9 mouse cellular contexts compared by ENCODE assay signal in the genomic region with DNA sequence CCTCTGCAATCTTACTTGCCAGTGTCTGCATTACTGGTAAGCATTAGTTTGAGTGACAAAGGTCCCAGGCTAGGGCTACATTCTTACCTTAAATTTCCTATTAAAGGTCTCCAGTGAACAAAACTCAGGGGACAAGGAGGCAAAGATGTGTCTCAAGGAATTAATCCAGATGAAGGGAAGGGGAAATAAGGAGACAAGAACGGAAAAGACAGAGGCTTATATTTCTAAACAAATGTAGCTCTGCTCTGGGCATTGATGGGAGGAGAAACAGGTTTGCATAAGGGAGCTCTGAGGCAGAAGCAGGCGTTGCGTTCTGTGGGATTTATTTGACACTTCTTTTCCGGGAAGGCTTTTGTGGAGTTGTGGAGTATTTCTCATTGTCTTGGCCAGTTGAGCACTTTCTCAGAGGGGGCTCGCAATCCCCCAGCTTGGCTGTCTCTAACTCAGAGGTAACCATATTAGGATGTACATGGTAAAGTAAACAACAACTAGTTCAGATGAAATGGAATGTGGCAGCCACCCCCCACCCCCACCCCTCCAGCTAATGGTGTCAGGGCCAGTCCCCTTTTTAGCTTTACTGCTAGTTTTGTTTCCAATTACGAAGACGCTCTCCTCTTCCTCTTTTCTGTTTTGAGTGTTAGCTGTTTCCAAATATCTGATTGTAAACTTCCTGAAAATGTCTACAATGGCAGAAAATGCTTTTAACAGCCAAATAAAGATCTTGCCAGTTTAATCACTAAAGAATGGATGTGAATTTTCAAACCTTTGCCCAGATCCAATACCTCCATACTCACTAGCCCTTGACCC.
DNase-seq lines count a peak whose midpoint lies in the region; ATAC-seq and TF ChIP-seq lines count a peak whose summit lies in the region.
"Had no signal": no experiment of that assay in that cellular context is flagged by ENCODE, and none has a peak within 500 bp of the region (broad histone marks: within the 10 kb centered on the region; RNA-seq: fewer than 3 reads in every experiment).

No protein-coding gene starts in this region.

- peak overlapping the region; percentile 96 for H3K27ac ChIP-seq in heart, embryonic 13.5 days (replicated peaks)
- peak overlapping the region; percentile 97 for H3K27ac ChIP-seq in MEL (ENCODE audit: control insufficient read depth, low read depth, low read length)
- peak overlapping the region; percentile 53; the same call in 1 of the 2 replicates for H3K27ac ChIP-seq in hindbrain, embryonic 12.5 days
- no peak overlapping the region for H3K27ac ChIP-seq in midbrain, embryonic 13.5 days
- H3K27ac ChIP-seq: embryonic facial prominence, embryonic 15.5 days had no signal

- intact Hi-C loops in heart, postnatal 25 days (cut with DNase I): loop anchor here (10.0 kb wide), 1 partner anchor 250 kb away; no protein-coding TSS in a partner anchor

- DNase-seq in heart, postnatal 25 days (ENCODE audit: low spot score): no peak
- peak; percentile 78 for DNase-seq in MEL (ENCODE audit: low read depth, low spot score)
- DNase-seq in adrenal gland, adult (ENCODE audit: inconsistent age in 2 of 2, low spot score in 1 of 2): no peak
- DNase-seq in spleen, postnatal 10 days (ENCODE audit: low spot score in 2 of 2): no peak
- DNase-seq in kidney, adult 11 months: no peak

- TF ChIP-seq EP300 in MEL (IDR thresholded peaks at IDR 0.05; ENCODE audit: low read depth in 1 of 2, low read length in 2 of 2): peak; percentile 69 to 70

- no peaks in the 10 kb centered on the region for H3K27me3 ChIP-seq in heart, embryonic 13.5 days (replicated peaks)
- H3K27me3 ChIP-seq in MEL (ENCODE audit: control insufficient read depth in 1 of 2, insufficient read depth in 2 of 2, low read length in 2 of 2): no peaks in the 10 kb centered on the region
- no peaks in the 10 kb centered on the region for H3K27me3 ChIP-seq in hindbrain, embryonic 12.5 days
- H3K27me3 ChIP-seq in midbrain, embryonic 13.5 days: no peaks in the 10 kb centered on the region

- peak overlapping the region; percentile 83 for H3K9ac ChIP-seq in heart, embryonic 13.5 days
- H3K9ac ChIP-seq in MEL (ENCODE audit: control insufficient read depth, low read depth, low read length, poor library complexity, severe bottlenecking): peak overlapping the region; percentile 58
- H3K9ac ChIP-seq in hindbrain, embryonic 12.5 days: no peak overlapping the region
- H3K9ac ChIP-seq in midbrain, embryonic 13.5 days (replicated peaks): no peak overlapping the region
- H3K9ac ChIP-seq: embryonic facial prominence, embryonic 15.5 days had no signal

- no peak for ATAC-seq in heart, embryonic 13.5 days (ENCODE audit: extremely low read depth, insufficient number of reproducible peaks, low FRiP score, low TSS enrichment)
- ATAC-seq in hindbrain, embryonic 12.5 days (ENCODE audit: low FRiP score): no peak
- ATAC-seq in midbrain, embryonic 13.5 days: no peak

- TF ChIP-seq RAD21 in MEL (IDR thresholded peaks at IDR 0.05; ENCODE audit: low read depth, low read length): no peak

- no peak for TF ChIP-seq CTCF in MEL (IDR thresholded peaks at IDR 0.05 in 2 of 3, conservative IDR thresholded peaks at IDR 0.05 in 1 of 3; ENCODE audit: control insufficient read depth in 1 of 3, insufficient read depth in 1 of 3, low read depth in 2 of 3, low read length in 3 of 3, poor library complexity in 1 of 3, severe bottlenecking in 1 of 3)

- H3K4me1 ChIP-seq in heart, embryonic 13.5 days: peaks cover 77% of the 10 kb centered on the region
- H3K4me1 ChIP-seq in MEL (ENCODE audit: control insufficient read depth in 1 of 2, insufficient read depth in 2 of 2, low read length in 2 of 2): peaks cover 15 to 31% of the 10 kb centered on the region in 2 experiments; a peak in 3 of 4 replicates
- peaks cover 60% of the 10 kb centered on the region for H3K4me1 ChIP-seq in hindbrain, embryonic 12.5 days
- H3K4me1 ChIP-seq in midbrain, embryonic 13.5 days (replicated peaks): peaks cover 78% of the 10 kb centered on the region

- H3K4me3 ChIP-seq in heart, embryonic 13.5 days: peak overlapping the region; percentile 56
- H3K4me3 ChIP-seq in MEL (ENCODE audit: control insufficient read depth in 1 of 2, insufficient read depth in 1 of 2, low read depth in 2 of 2, low read length in 2 of 2): peak overlapping the region; percentile 49
- H3K4me3 ChIP-seq in hindbrain, embryonic 12.5 days: no peak overlapping the region
- H3K4me3 ChIP-seq in midbrain, embryonic 13.5 days (replicated peaks): no peak overlapping the region

- 0 out of 2 replicates have a peak, but pooled peaks cover 3% of the 10 kb centered on the region for H3K36me3 ChIP-seq in heart, embryonic 13.5 days
- H3K36me3 ChIP-seq in MEL (ENCODE audit: control insufficient read depth in 1 of 2, insufficient read depth in 2 of 2, low read length in 2 of 2): peaks cover 0 to 39% of the 10 kb centered on the region in 2 experiments; a peak in 2 of 4 replicates
- no peaks in the 10 kb centered on the region for H3K36me3 ChIP-seq in hindbrain, embryonic 12.5 days
- no peaks in the 10 kb centered on the region for H3K36me3 ChIP-seq in midbrain, embryonic 13.5 days
- H3K36me3 ChIP-seq: embryonic facial prominence, embryonic 15.5 days had no signal

- H3K9me3 ChIP-seq in heart, embryonic 13.5 days: no peaks in the 10 kb centered on the region
- no peaks in the 10 kb centered on the region for H3K9me3 ChIP-seq in MEL (replicated peaks; ENCODE audit: insufficient read depth, low read length)
- H3K9me3 ChIP-seq in hindbrain, embryonic 12.5 days (replicated peaks): no peaks in the 10 kb centered on the region
- H3K9me3 ChIP-seq in midbrain, embryonic 13.5 days: no peaks in the 10 kb centered on the region
- H3K9me3 ChIP-seq: embryonic facial prominence, embryonic 15.5 days had no signal

- no peak for TF ChIP-seq POLR2A in MEL (IDR thresholded peaks at IDR 0.05; ENCODE audit: control insufficient read depth in 1 of 2, insufficient read depth in 1 of 2, low read depth in 1 of 2, low read length in 2 of 2, poor library complexity in 1 of 2)

- no peaks in the 10 kb centered on the region for H3K79me2 ChIP-seq in MEL (ENCODE audit: control insufficient read depth, insufficient read depth, low read length, poor library complexity)

- 7% methylated on average over 7 of the region's 7 CpGs for WGBS in heart, embryonic 13.5 days
- 12% methylated on average over 7 of the region's 7 CpGs for WGBS in hindbrain, embryonic 12.5 days
- WGBS in midbrain, embryonic 13.5 days: 9% methylated on average over 7 of the region's 7 CpGs

- peak overlapping the region; percentile 75 for H3K4me2 ChIP-seq in heart, embryonic 13.5 days
- peak overlapping the region; percentile 46 for H3K4me2 ChIP-seq in hindbrain, embryonic 12.5 days (replicated peaks)
- H3K4me2 ChIP-seq in midbrain, embryonic 13.5 days (replicated peaks): peak overlapping the region; percentile 49

TF ChIP-seq in MEL, 35 proteins besides CTCF, POLR2A, EP300 and RAD21:
- TF ChIP-seq SIN3A (IDR thresholded peaks at IDR 0.05; ENCODE audit: low read length) (peak; percentile 69), ETS1 (IDR thresholded peaks at IDR 0.05; ENCODE audit: low read depth, low read length) (peak; percentile 53; the same call in 1 of the 2 replicates), UBTF (IDR thresholded peaks at IDR 0.05; ENCODE audit: borderline replicate concordance, insufficient read depth, low read depth, low read length) (no peak), ELF1 (IDR thresholded peaks at IDR 0.05; ENCODE audit: low read depth, low read length) (0 out of 2 replicates have a peak, but pooled peaks have one; percentile 2), GATA1 (IDR thresholded peaks at IDR 0.05; ENCODE audit: low read depth, low read length) (peak; percentile 68; the same call in 1 of the 2 replicates), MEF2A (IDR thresholded peaks at IDR 0.05; ENCODE audit: extremely low read depth, insufficient replicate concordance, low read depth, low read length, poor library complexity, severe bottlenecking) (no peak)
TF ChIP-seq in MEL: peak in this region for 4.

Comparison
In these comparisons a context has a peak if more than half of its experiments do, and no peak if none do; other contexts are left out.
1. H3K4me3 ChIP-seq: peak in heart, embryonic 13.5 days (single experiment) and MEL (2 of 2); none in hindbrain, embryonic 12.5 days (single experiment) and midbrain, embryonic 13.5 days (single experiment).
2. H3K9ac ChIP-seq: peak in heart, embryonic 13.5 days (single experiment) and MEL (single experiment); none in hindbrain, embryonic 12.5 days (single experiment) and midbrain, embryonic 13.5 days (single experiment).
3. Peak in every context shown above with its lines, with median percentiles within 50 percentile points of each other: H3K4me2 ChIP-seq.